8 mouse cellular contexts compared by ENCODE assay signal in the genomic region with DNA sequence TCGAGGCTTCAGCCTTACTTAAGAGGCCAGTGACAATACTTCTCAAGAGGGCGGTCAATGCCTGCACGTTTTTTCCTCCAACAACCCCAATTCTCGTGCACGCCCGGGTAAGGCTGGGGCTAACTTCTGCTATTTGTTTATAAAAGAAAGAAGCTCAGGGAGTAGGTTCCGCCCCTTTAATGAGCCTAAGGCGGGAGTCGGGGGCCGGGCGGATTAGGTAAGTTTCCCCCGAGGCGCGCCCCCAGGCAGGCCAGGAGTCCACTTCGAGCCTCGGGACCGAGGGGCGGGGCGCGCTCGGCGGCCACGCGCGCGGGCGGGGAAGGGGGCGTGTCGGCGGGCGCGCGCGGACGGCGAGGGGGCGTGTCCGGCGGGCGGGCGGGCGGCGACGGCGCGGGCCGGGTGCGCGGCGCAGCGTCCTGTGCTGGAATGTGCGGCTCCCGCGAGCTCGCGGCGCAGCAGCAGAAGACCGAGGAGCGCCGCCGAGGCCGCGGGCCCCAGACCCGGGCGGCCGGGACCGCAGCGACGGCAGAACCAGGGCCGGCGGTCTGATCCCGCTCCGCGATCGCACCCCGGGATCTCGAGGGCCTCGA. TPM values are rescaled to one million over a fixed set of nuclear protein-coding genes. Genes with fewer than 3 reads are reported as not detected.
A peak's percentile ranks its signal among the peaks of the same experiment; 100 is the strongest.
DNase-seq lines count a peak whose midpoint lies in the region; ATAC-seq and TF ChIP-seq lines count a peak whose summit lies in the region.

A gene (plus strand): TSS at position 411 of the 590 bp plus-strand sequence.

- peaks cover 6% of the 10 kb centered on the region for H3K9me3 ChIP-seq in erythroblast, embryonic 14.5 days (ENCODE audit: control insufficient read depth, low read length)
- no peaks in the 10 kb centered on the region for H3K9me3 ChIP-seq in heart, embryonic 13.5 days
- H3K9me3 ChIP-seq in kidney, embryonic 16.5 days (ENCODE audit: low read length), result no peaks in the 10 kb centered on the region
- H3K9me3 ChIP-seq in neural tube, embryonic 14.5 days (ENCODE audit: control insufficient read depth, low read length), result no peaks in the 10 kb centered on the region

- peak within 1 kb of the TSS; percentile 75 for H3K4me2 ChIP-seq in heart, embryonic 13.5 days
- peak within 1 kb of the TSS; percentile 70 for H3K4me2 ChIP-seq in kidney, embryonic 16.5 days (replicated peaks; ENCODE audit: low read depth, low read length)
- peak within 1 kb of the TSS; percentile 80 for H3K4me2 ChIP-seq in neural tube, embryonic 14.5 days (ENCODE audit: low read depth, low read length)

- peaks cover 23% of the 10 kb centered on the region for H3K36me3 ChIP-seq in erythroblast, embryonic 14.5 days (ENCODE audit: control insufficient read depth)
- peaks cover 22% of the 10 kb centered on the region for H3K36me3 ChIP-seq in heart, embryonic 13.5 days
- H3K36me3 ChIP-seq in kidney, embryonic 16.5 days (ENCODE audit: insufficient read depth, low read length), result peaks cover 23% of the 10 kb centered on the region
- no peaks in the 10 kb centered on the region for H3K36me3 ChIP-seq in neural tube, embryonic 14.5 days (ENCODE audit: control insufficient read depth, insufficient read depth, low read length)
- H3K36me3 ChIP-seq in thymus, adult 2 months (ENCODE audit: control insufficient read depth, insufficient read depth, low read length), result peaks cover 10% of the 10 kb centered on the region

- DNase-seq in ES-CJ7 (ENCODE audit: low read depth, low spot score), result peak; percentile 95
- DNase-seq in lung, adult 18-20 months, result peak; percentile 69 to 72
- DNase-seq in thymus, adult 2 months, result peak; percentile 75

- peak within 1 kb of the TSS; percentile 94 for H3K4me3 ChIP-seq in brown adipose tissue, adult 24 weeks (ENCODE audit: insufficient read depth, low read depth, low read length)
- H3K4me3 ChIP-seq in erythroblast, embryonic 14.5 days (replicated peaks), result peak within 1 kb of the TSS; percentile 92
- H3K4me3 ChIP-seq in heart, embryonic 13.5 days, result peak within 1 kb of the TSS; percentile 94
- peak within 1 kb of the TSS; percentile 93 for H3K4me3 ChIP-seq in kidney, embryonic 16.5 days (ENCODE audit: low read length)
- H3K4me3 ChIP-seq in neural tube, embryonic 14.5 days (ENCODE audit: low read depth, low read length), result peak within 1 kb of the TSS; percentile 91
- H3K4me3 ChIP-seq in thymus, adult 2 months (ENCODE audit: control insufficient read depth, insufficient read depth, low read length), result peak within 1 kb of the TSS; percentile 95

- under 1% methylated on average over 77 of the region's 78 CpGs for WGBS in heart, embryonic 13.5 days
- WGBS in kidney, embryonic 16.5 days, result under 1% methylated on average over 50 of the region's 78 CpGs
- under 1% methylated on average over 40 of the region's 78 CpGs for WGBS in neural tube, embryonic 14.5 days
- under 1% methylated on average over 78 of the region's 78 CpGs for WGBS in thymus, adult 2 months

- peak; percentile 53; the same call in 1 of the 2 replicates for TF ChIP-seq POLR2A in thymus, adult 2 months (IDR thresholded peaks at IDR 0.05; ENCODE audit: control insufficient read depth, extremely low read depth, insufficient read depth, low read length, poor library complexity)

- peaks cover 5% of the 10 kb centered on the region for H3K4me1 ChIP-seq in brown adipose tissue, adult 24 weeks (ENCODE audit: control insufficient read depth, insufficient read depth, insufficient read length, low read length)
- peaks cover 23% of the 10 kb centered on the region for H3K4me1 ChIP-seq in erythroblast, embryonic 14.5 days (ENCODE audit: control insufficient read depth)
- H3K4me1 ChIP-seq in heart, embryonic 13.5 days, result peaks cover 25% of the 10 kb centered on the region
- peaks cover 13% of the 10 kb centered on the region for H3K4me1 ChIP-seq in kidney, embryonic 16.5 days (ENCODE audit: insufficient read depth, low read length)
- peaks cover 3% of the 10 kb centered on the region; the same call in 1 of the 2 replicates for H3K4me1 ChIP-seq in neural tube, embryonic 14.5 days (ENCODE audit: control insufficient read depth, insufficient read depth, low read length)
- peaks cover 14% of the 10 kb centered on the region for H3K4me1 ChIP-seq in thymus, adult 2 months (replicated peaks; ENCODE audit: control insufficient read depth, insufficient read depth, low read length)

- no peaks in the 10 kb centered on the region for H3K27me3 ChIP-seq in erythroblast, embryonic 14.5 days (ENCODE audit: control insufficient read depth)
- H3K27me3 ChIP-seq in heart, embryonic 13.5 days (replicated peaks), result no peaks in the 10 kb centered on the region
- no peaks in the 10 kb centered on the region for H3K27me3 ChIP-seq in kidney, embryonic 16.5 days (ENCODE audit: insufficient read depth, low read length)
- no peaks in the 10 kb centered on the region for H3K27me3 ChIP-seq in neural tube, embryonic 14.5 days (ENCODE audit: control insufficient read depth, insufficient read depth, low read length)
- H3K27me3 ChIP-seq in thymus, adult 2 months (ENCODE audit: control insufficient read depth, insufficient read depth, low read length), result no peaks in the 10 kb centered on the region

- H3K9ac ChIP-seq in heart, embryonic 13.5 days, result peak within 1 kb of the TSS; percentile 98
- H3K9ac ChIP-seq in kidney, embryonic 16.5 days (replicated peaks; ENCODE audit: low read length), result peak within 1 kb of the TSS; percentile 92
- peak within 1 kb of the TSS; percentile 72 for H3K9ac ChIP-seq in neural tube, embryonic 14.5 days (replicated peaks; ENCODE audit: low read depth, low read length)

- peak; percentile 78 for ATAC-seq in heart, embryonic 13.5 days (ENCODE audit: extremely low read depth, insufficient number of reproducible peaks, low FRiP score, low TSS enrichment)
- peak; percentile 91 for ATAC-seq in kidney, embryonic 16.5 days (ENCODE audit: low FRiP score, low TSS enrichment)
- ATAC-seq in neural tube, embryonic 14.5 days (ENCODE audit: low read depth), result peak; percentile 90

- H3K27ac ChIP-seq in brown adipose tissue, adult 24 weeks (replicated peaks; ENCODE audit: low read depth, low read length), result peak within 1 kb of the TSS; percentile 55
- peak within 1 kb of the TSS; percentile 98 for H3K27ac ChIP-seq in heart, embryonic 13.5 days (replicated peaks)
- peak within 1 kb of the TSS; percentile 99 for H3K27ac ChIP-seq in kidney, embryonic 16.5 days (ENCODE audit: low read length)
- H3K27ac ChIP-seq in neural tube, embryonic 14.5 days (ENCODE audit: low read depth, low read length), result peak within 1 kb of the TSS; percentile 80
- H3K27ac ChIP-seq in thymus, adult 2 months (ENCODE audit: control insufficient read depth, insufficient read depth, low read length), result peak within 1 kb of the TSS; percentile 90; the same call in 1 of the 2 replicates

- TF ChIP-seq CTCF in thymus, adult 2 months (IDR thresholded peaks at IDR 0.05; ENCODE audit: borderline replicate concordance, control insufficient read depth, extremely low read depth, insufficient read depth, low read length, poor library complexity), result no peak

RNA-seq across cellular contexts. Expression of the gene that starts here (rescaled TPM):
- 7.0 TPM in 2 replicates for polyA plus RNA-seq in brown adipose tissue, adult 24 weeks (2012; ENCODE audit: insufficient read depth, insufficient read length, missing spikeins)
- 0.09 and 0.14 TPM in 2 replicates for polyA plus RNA-seq in erythroblast, embryonic 14.5 days (2012)
- polyA plus RNA-seq in heart, embryonic 13.5 days (2015; fragmentation: Nextera tagmentation; extraction: Ambion mirVana), result 21.1 and 23.2 TPM in 2 replicates
- 37.6 and 40.5 TPM in 2 replicates for polyA plus RNA-seq in kidney, embryonic 16.5 days (2015; fragmentation: Nextera tagmentation; extraction: Ambion mirVana)
- 5.2 and 8.1 TPM in 2 replicates for polyA plus RNA-seq in neural tube, embryonic 14.5 days (2014; fragmentation: Nextera tagmentation; extraction: Ambion mirVana)
- polyA plus RNA-seq in thymus, adult 2 months (2012; rRNA removed), result 14.0 and 18.4 TPM in 2 replicates

Comparison
In these comparisons a context has a peak if more than half of its experiments do, and no peak if none do; other contexts are left out.
1. Peak in every context shown above with its lines: DNase-seq, ATAC-seq, H3K4me3 ChIP-seq and H3K27ac ChIP-seq.